Mouse (Mus musculus): ENCODE data around the gene Slc6a2.

The Slc6a2 gene

GRCm38 (mm10) chr8:92959779-92960178 is at the start of gene Slc6a2:
Gene Slc6a2, plus strand, starts transcription at chr8:92960079.
- DNase-seq (ENCODE audit: low spot score), result no peak

GRCm38 (mm10) chr8:92911477-92911876 is 48.4 kb upstream of the Slc6a2 start:
- DNase-seq (ENCODE audit: low spot score), result no peak

GRCm38 (mm10) chr8:92913396-92913795 is 46.5 kb upstream of the Slc6a2 start:
- DNase-seq (ENCODE audit: low spot score), result no peak

GRCm38 (mm10) chr8:92916082-92916481 is 43.8 kb upstream of the Slc6a2 start:
- no peak for DNase-seq (ENCODE audit: low spot score)

GRCm38 (mm10) chr8:92921768-92922167 is 38.1 kb upstream of the Slc6a2 start:
- no peak for DNase-seq (ENCODE audit: low spot score)

GRCm38 (mm10) chr8:92928986-92929385 is 30.9 kb upstream of the Slc6a2 start:
- no peak for DNase-seq (ENCODE audit: low spot score)

- no peak for DNase-seq (ENCODE audit: low spot score)
These were observed 21.8 kb upstream of the Slc6a2 start for GRCm38 (mm10) chr8:92938056-92938455.

GRCm38 (mm10) chr8:92949071-92949470 is 10.8 kb upstream of the Slc6a2 start:
- DNase-seq (ENCODE audit: low spot score), result no peak

- no peak for DNase-seq (ENCODE audit: low spot score)
These were observed 9.1 kb upstream of the Slc6a2 start for GRCm38 (mm10) chr8:92950639-92951371.

- no peak for DNase-seq (ENCODE audit: low spot score)
These were observed 5.8 kb upstream of the Slc6a2 start for GRCm38 (mm10) chr8:92954044-92954443.

- no peak for DNase-seq (ENCODE audit: low spot score)
These were observed 602 bp downstream of the Slc6a2 start for GRCm38 (mm10) chr8:92960451-92960911.

GRCm38 (mm10) chr8:92961088-92961487 is 1.2 kb downstream of the Slc6a2 start:
- no peak for DNase-seq (ENCODE audit: low spot score)

GRCm38 (mm10) chr8:92964556-92964955 is 4.7 kb downstream of the Slc6a2 start:
- no peak for DNase-seq (ENCODE audit: low spot score)

- DNase-seq (ENCODE audit: low spot score), result no peak
These were observed 13.1 kb downstream of the Slc6a2 start for GRCm38 (mm10) chr8:92972949-92973348.

GRCm38 (mm10) chr8:92976656-92977055 is 16.8 kb downstream of the Slc6a2 start:
- DNase-seq (ENCODE audit: low spot score), result no peak

- DNase-seq (ENCODE audit: low spot score), result no peak
These were observed 22.6 kb downstream of the Slc6a2 start for GRCm38 (mm10) chr8:92982491-92982890.

- DNase-seq (ENCODE audit: low spot score), result no peak
These were observed 24.5 kb downstream of the Slc6a2 start for GRCm38 (mm10) chr8:92984376-92984775.

- no peak for DNase-seq (ENCODE audit: low spot score)
These were observed 37.0 kb downstream of the Slc6a2 start for GRCm38 (mm10) chr8:92996840-92997239.

- DNase-seq (ENCODE audit: low spot score), result peak; percentile 44
These were observed 38.7 kb downstream of the Slc6a2 start for GRCm38 (mm10) chr8:92998600-92998999.

GRCm38 (mm10) chr8:93010286-93010685 is 50.4 kb downstream of the Slc6a2 start:
- peak; percentile 32 for DNase-seq (ENCODE audit: low spot score)

- peak; percentile 78 for DNase-seq (ENCODE audit: low spot score)
These were observed 51.6 kb downstream of the Slc6a2 start for GRCm38 (mm10) chr8:93011439-93011838.

- no peak for DNase-seq (ENCODE audit: low spot score)
These were observed 52.3 kb downstream of the Slc6a2 start for GRCm38 (mm10) chr8:93012226-93012625.

- DNase-seq (ENCODE audit: low spot score), result no peak
These were observed 54.4 kb downstream of the Slc6a2 start for GRCm38 (mm10) chr8:93014300-93014699.

GRCm38 (mm10) chr8:93021738-93022137 is 61.9 kb downstream of the Slc6a2 start:
- no peak for DNase-seq (ENCODE audit: low spot score)

All from layer of hippocampus, adult 9-10 months (tissue).